Mouse (Mus musculus) stomach, embryonic 15.5 days (tissue): Measurements from ENCODE around the gene Tnfrsf8. TPM values are rescaled to one million over a fixed set of nuclear protein-coding genes. Genes with fewer than 3 reads are reported as not detected.

Experiments
- ATAC-seq: fragments of 200-750 bp; cut with Nextera tagmentation; 2 replicates; pipeline ENCODE4 v1.8.0; 2017; ENCODE audit warnings: low read depth, moderate number of reproducible peaks, moderate TSS enrichment; ENCODE audit not compliant: insufficient read depth, low FRiP score
- H3K27ac ChIP-seq: fragments of 300-500 bp; sonication (generic); 2 replicates; pipeline ENCODE4 v1.5.1; 2015; ENCODE audit warnings: mild to moderate bottlenecking, inconsistent platforms
- H3K27me3 ChIP-seq: fragments of 300-500 bp; sonication (generic); replicated peaks from 2 replicates; pipeline ENCODE4 v1.6.1; 2015; ENCODE audit warnings: inconsistent platforms
- H3K36me3 ChIP-seq: fragments of 300-500 bp; sonication (generic); 2 replicates; pipeline ENCODE4 v1.6.1; 2015; ENCODE audit warnings: inconsistent platforms
- H3K4me1 ChIP-seq: fragments of 300-500 bp; sonication (generic); 2 replicates; pipeline ENCODE4 v1.6.1; 2015; ENCODE audit warnings: inconsistent platforms
- H3K4me2 ChIP-seq: fragments of 300-500 bp; sonication (generic); 2 replicates; pipeline ENCODE4 v1.6.1; 2015; ENCODE audit warnings: mild to moderate bottlenecking, inconsistent platforms
- H3K4me3 ChIP-seq: fragments of 300-500 bp; sonication (generic); replicated peaks from 2 replicates; pipeline ENCODE4 v1.5.1; 2015; ENCODE audit warnings: inconsistent platforms
- H3K9ac ChIP-seq: fragments of 300-500 bp; sonication (generic); 2 replicates; pipeline ENCODE4 v1.6.1; 2015; ENCODE audit warnings: inconsistent platforms
- H3K9me3 ChIP-seq: fragments of 300-500 bp; sonication (generic); 2 replicates; pipeline ENCODE4 v1.6.1; 2016; ENCODE audit warnings: inconsistent platforms
- WGBS: fragments of 180-500 bp; shearing (Covaris S2); methylation state at CpG from one replicate; pipeline ENCODE4 v1.1.7; 2015; 5-methylcytosine and 5-hydroxymethylcytosine counted together
- polyA plus RNA-seq: library from polyadenylated mRNA; unstranded; fragments of >200 nt; fragmentation: Nextera tagmentation; extraction: Ambion mirVana; gene quantifications from 2 replicates; pipeline ENCODE4 v1.2.1, GENCODE M21; 2015

Gene Tnfrsf8
- polyA plus RNA-seq, 1 experiment from 2014 or later = 0.09 TPM

DNA sequence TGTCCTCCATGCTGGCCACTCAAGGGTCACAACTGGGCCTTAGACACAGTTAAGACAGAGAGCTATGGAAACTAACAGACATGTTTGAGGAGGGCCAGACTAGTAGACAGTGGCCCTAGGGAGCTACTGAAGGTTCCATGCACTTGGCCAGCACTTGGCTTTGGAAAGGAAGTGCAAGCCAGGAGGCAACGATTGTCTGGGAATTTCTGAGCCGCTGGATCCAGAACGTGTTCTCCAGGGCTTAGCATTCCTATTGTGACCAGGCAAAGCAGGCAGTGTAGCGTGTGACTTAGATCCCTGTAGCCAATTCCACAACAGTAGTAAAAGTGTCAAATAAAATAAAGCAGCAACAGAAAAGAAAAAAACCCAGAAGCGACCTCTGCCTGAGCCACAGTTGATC lies 54.2 kb downstream of the Tnfrsf8 start:
- H3K4me2 ChIP-seq = no peak overlapping the region
- no peaks in the 10 kb centered on the region for H3K36me3 ChIP-seq
- H3K4me1 ChIP-seq = no peaks in the 10 kb centered on the region
- H3K4me3 ChIP-seq = no peak overlapping the region
- H3K9me3 ChIP-seq = no peaks in the 10 kb centered on the region
- WGBS = 75% methylated on average over 5 of the region's 5 CpGs
- no peak for ATAC-seq
- no peaks in the 10 kb centered on the region for H3K27me3 ChIP-seq
- H3K9ac ChIP-seq = no peak overlapping the region
- H3K27ac ChIP-seq = no peak overlapping the region

DNA sequence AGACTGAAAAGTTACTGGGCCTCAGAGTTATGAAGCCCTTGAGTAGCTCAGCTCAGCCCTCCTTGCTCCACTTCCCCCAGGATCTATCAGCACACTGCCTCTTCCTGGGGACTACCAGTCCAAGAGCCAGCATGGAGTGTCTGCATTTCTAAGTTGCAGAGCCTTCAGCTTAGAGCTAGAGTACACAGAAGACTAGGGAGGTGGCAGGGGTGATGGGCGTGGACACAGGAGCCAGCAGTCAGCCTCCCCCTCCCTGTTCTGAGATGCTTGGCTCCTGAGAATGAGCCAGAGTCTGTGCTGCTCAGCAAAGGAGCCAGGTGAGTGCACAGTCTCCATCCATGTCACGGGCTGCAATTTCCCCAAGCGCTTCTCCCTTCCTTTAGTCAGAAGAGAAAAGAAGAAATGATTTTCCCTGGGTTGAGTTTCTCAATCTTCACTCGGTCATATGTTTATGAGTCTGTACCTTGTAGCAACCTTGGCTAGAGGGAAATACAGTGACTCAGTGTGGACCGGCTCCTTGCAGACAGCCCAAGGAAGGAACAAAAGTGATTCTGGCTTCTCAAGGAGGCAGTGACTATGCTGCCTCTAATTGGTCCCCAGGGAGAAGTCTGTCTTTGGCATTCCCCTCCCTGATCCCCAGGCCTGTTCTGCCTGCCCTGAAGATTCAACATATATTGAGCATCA lies 57.1 kb downstream of the Tnfrsf8 start:
- no peak for ATAC-seq
- Histone ChIP-seq H3K4me1 (no peaks in the 10 kb centered on the region), H3K27ac (no peak overlapping the region), H3K4me3 (no peak overlapping the region), H3K9me3 (no peaks in the 10 kb centered on the region), H3K9ac (no peak overlapping the region), H3K36me3 (no peaks in the 10 kb centered on the region), H3K4me2 (no peak overlapping the region), H3K27me3 (no peaks in the 10 kb centered on the region)
- WGBS = 67% methylated on average over 5 of the region's 5 CpGs

DNA sequence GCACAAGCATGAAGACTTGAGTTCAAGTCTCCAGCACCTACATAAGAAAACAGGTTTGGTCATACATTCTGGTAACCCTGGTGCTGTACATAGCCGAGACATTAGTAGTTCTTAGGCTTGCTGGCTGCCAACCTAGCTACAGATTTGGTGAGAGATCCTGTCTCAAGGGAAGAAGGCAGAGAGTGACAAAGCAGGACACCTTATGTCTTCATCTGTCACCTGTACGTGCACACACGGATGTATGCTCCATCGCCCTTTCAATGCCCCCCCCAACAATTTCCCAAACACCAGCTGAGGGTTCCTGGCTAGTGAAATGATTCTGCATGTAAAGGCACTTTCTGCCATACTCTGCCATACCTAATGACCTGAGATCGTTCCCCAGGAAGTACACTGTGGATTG lies 58.8 kb downstream of the Tnfrsf8 start:
- Histone ChIP-seq H3K4me1 (no peaks in the 10 kb centered on the region), H3K9me3 (no peaks in the 10 kb centered on the region), H3K9ac (no peak overlapping the region), H3K36me3 (no peaks in the 10 kb centered on the region), H3K27ac (no peak overlapping the region), H3K4me2 (no peak overlapping the region), H3K4me3 (no peak overlapping the region), H3K27me3 (no peaks in the 10 kb centered on the region)
- ATAC-seq = no peak
- WGBS = 90% methylated on average over 5 of the region's 5 CpGs

DNA sequence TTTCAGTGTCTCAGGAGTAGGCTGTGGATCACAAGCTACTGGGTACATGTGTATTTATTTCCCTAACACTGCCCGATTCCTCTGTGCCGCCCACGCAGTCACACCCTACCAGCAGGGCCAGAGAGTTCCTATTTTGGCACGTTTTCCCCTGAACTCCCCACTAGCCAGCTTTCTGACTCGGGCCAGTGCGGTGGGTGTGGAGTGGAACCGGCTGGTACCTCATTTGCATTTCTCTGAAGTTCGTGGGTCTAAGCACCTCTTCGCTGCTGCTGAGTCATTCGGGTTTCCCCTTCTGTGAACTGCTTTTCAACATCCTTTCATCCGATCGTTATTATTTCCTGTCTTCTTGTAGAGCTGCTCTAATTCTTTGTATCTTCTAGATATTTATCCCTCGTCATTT lies 60.5 kb downstream of the Tnfrsf8 start:
- 31% methylated on average over 13 of the region's 13 CpGs for whole genome bisulfite sequencing
- no peak overlapping the region for H3K9ac ChIP-seq
- ATAC-seq = no peak; the same call in 1 of the 2 replicates

DNA sequence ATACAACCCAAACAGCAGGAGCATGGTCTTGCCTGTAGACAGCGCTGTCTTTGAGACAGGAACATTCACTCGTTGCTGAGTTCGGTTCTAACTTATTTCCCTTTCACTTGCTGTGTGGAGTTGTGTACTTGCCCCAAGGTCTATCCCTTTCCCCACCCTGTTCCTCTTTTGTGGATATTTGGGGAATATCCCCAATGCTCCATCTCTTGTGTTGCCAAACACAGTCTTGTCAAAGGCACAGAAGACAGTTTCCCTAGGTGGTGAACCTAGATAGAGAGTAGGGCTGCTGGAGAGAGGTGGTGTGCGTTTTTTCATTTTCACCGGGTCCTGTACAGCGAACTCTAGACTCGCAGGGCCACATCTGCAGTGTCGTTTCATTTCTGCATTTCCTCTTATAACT lies 62.4 kb downstream of the Tnfrsf8 start:
- Histone ChIP-seq H3K4me2 (no peak overlapping the region), H3K36me3 (no peaks in the 10 kb centered on the region), H3K27ac (no peak overlapping the region), H3K4me1 (no peaks in the 10 kb centered on the region), H3K27me3 (peaks cover 2% of the 10 kb centered on the region; the same call in 1 of the 2 replicates), H3K9ac (no peak overlapping the region), H3K4me3 (no peak overlapping the region), H3K9me3 (no peaks in the 10 kb centered on the region)
- WGBS = 80% methylated on average over 8 of the region's 8 CpGs
- no peak for ATAC-seq

More for the DNA sequence above, 60.5 kb downstream of the Tnfrsf8 start:
- no peaks in the 10 kb centered on the region for H3K4me1 ChIP-seq
- no peaks in the 10 kb centered on the region for H3K27me3 ChIP-seq
- H3K4me3 ChIP-seq = no peak overlapping the region
- no peak overlapping the region for H3K4me2 ChIP-seq
- no peaks in the 10 kb centered on the region for H3K9me3 ChIP-seq
- H3K36me3 ChIP-seq = no peaks in the 10 kb centered on the region
- no peak overlapping the region for H3K27ac ChIP-seq

DNA sequence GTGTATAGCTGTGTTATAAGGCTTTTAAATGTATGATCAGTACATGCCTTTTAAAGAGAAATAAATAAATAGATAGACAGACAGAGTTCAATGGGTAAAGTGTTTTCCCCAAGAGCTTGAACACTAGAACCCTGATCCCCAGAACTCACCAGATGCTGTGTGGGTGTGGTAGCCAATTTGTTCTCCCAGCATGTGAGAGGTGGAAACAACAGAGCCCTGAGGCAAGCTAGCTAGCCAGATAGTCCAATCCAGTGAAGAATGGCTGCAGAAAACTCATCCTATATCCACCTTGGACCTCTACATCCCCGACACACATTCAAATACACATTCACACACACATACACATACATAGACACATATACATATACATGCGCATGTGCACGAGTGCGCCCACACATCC lies 63.4 kb downstream of the Tnfrsf8 start:
- Histone ChIP-seq H3K36me3 (no peaks in the 10 kb centered on the region), H3K9ac (no peak overlapping the region), H3K9me3 (no peaks in the 10 kb centered on the region), H3K27me3 (peaks cover 3% of the 10 kb centered on the region; the same call in 1 of the 2 replicates), H3K4me2 (no peak overlapping the region), H3K4me3 (no peak overlapping the region), H3K27ac (no peak overlapping the region), H3K4me1 (peaks cover 4% of the 10 kb centered on the region; the same call in 1 of the 2 replicates)
- no peak for ATAC-seq
- 88% methylated on average over 4 of the region's 4 CpGs for WGBS

DNA sequence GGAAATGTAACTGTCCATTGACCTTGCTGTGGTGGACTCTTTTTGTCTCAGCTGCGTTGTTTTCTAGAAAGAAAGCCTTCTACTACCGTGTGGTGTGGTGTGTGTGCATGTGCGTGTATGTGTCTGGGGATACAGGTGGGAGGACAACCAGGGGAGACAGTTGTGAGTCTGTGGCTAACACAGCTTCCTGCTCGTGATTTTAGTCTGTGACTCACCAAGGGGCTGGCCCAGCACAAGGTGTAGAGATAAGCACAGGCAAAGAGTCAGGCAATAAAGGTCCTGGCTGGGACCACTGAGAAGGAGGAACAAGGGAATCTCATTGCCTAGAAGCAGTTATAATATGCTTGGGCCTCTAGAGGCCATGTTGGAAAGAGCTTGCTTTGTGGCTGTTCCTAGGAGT lies 65.0 kb downstream of the Tnfrsf8 start:
- H3K4me2 ChIP-seq = no peak overlapping the region
- H3K27ac ChIP-seq = no peak overlapping the region
- H3K9ac ChIP-seq = no peak overlapping the region
- H3K27me3 ChIP-seq = peaks cover 10% of the 10 kb centered on the region; the same call in 1 of the 2 replicates
- no peaks in the 10 kb centered on the region for H3K36me3 ChIP-seq
- no peak overlapping the region for H3K4me3 ChIP-seq
- H3K4me1 ChIP-seq = peaks cover 7% of the 10 kb centered on the region; the same call in 1 of the 2 replicates
- WGBS = 70% methylated on average over 4 of the region's 4 CpGs
- no peak for ATAC-seq
- H3K9me3 ChIP-seq = no peaks in the 10 kb centered on the region

DNA sequence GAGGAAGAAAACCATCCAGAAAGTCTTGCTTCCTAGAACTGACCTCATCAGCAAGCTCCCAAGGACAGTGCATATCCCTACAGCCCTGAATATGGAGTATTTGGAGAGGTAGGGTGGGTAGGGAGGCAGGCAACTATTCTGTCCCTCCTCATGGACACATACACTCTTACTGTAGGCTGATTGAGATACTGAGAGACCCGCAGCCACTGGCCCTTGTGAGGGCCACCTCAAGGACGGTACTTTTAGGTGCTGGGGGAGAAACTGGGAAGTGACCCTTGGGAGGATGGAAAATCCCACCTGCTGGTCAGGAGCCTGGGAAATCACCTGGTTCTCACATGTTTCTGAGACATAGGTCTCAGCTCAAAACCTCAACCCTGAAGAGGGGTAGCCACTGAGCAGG lies 67.4 kb downstream of the Tnfrsf8 start:
- H3K4me2 ChIP-seq = no peak overlapping the region
- H3K4me3 ChIP-seq = no peak overlapping the region
- H3K9me3 ChIP-seq = no peaks in the 10 kb centered on the region
- H3K27me3 ChIP-seq = peaks cover 10% of the 10 kb centered on the region; the same call in 1 of the 2 replicates
- H3K27ac ChIP-seq = no peak overlapping the region
- ATAC-seq = no peak
- H3K9ac ChIP-seq = no peak overlapping the region
- no peaks in the 10 kb centered on the region for H3K36me3 ChIP-seq
- H3K4me1 ChIP-seq = peaks cover 7% of the 10 kb centered on the region; the same call in 1 of the 2 replicates
- 67% methylated on average over 2 of the region's 2 CpGs for WGBS

DNA sequence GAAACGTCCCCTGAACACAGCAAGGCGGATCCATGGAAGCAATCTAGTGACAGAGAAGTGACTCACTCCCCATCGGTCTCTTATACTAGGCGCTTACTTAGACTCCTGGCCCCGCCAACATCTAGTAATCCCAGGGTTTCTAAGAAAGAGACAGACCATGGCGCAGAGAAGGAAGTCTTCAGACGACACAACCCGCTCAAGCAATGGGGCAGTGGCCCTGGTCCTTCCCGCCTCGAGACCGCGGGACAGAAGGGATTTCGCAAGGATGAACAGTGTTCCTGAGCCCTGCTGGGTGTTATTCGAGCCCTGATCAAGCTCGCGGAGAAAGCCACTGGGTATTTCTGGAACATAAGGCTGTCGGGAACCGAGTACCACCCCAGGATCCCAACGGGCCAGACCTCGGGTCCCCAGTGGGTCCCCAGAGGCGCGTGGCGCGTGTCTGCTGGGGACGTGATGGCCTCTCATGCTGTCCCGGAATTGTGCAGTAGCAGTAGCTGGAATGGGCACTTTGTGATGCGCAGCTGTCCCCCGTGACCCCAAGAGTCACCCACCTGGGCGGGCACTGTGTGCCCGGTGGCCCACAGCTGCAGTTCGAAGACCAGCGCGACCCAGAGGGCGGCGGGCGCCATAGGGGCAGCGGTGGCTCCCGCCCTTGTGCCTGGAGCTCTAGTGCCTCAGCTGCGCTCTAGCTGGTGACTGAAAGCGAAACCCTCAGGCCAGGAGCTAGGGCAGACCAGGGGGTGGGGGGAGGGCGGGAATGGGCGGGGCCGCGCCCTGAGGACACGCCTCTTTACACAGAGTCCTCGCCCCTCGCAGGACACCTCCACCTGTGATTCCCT lies 68.6 kb downstream of the Tnfrsf8 start, which contains the start of gene Tnfrsf1b:
Gene Tnfrsf1b, minus strand, starts transcription at position 698 of the 839 bp plus-strand sequence.
- H3K4me1 ChIP-seq = peaks cover 7% of the 10 kb centered on the region; the same call in 1 of the 2 replicates
- ATAC-seq = peak; percentile 80
- H3K9me3 ChIP-seq = no peaks in the 10 kb centered on the region
- peak within 1 kb of the TSS; percentile 39; the same call in 1 of the 2 replicates for H3K9ac ChIP-seq
- 2% methylated on average over 46 of the region's 47 CpGs for WGBS
- peaks cover 10% of the 10 kb centered on the region; the same call in 1 of the 2 replicates for H3K27me3 ChIP-seq
- H3K36me3 ChIP-seq = no peaks in the 10 kb centered on the region
- peak within 1 kb of the TSS; percentile 55 for H3K4me3 ChIP-seq
- no peak within 1 kb of the TSS for H3K27ac ChIP-seq
- H3K4me2 ChIP-seq = peak within 1 kb of the TSS; percentile 96

DNA sequence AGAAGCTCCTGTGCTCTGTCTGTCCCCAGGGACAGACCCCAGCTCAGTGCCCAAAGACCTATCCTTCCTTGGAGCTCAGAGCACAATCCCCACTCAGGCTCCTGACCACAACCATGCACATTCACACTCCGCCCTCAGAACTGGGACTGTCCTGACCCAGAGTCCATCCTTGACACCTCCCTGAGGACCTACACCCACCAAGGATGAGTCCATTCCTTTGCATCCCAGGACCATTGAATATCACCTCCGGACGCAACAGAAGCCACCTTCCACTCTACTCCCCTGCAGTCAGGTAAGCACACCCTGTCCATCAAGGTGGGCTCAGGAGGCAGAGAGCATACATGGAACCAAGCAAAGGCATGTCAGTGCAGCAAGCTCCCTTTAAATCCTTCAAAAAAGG lies 69.4 kb downstream of the Tnfrsf8 start:
- WGBS = 96% methylated on average over 3 of the region's 3 CpGs
- peak overlapping the region; percentile 96 for H3K4me2 ChIP-seq
- H3K27me3 ChIP-seq = peaks cover 10% of the 10 kb centered on the region; the same call in 1 of the 2 replicates
- H3K9me3 ChIP-seq = no peaks in the 10 kb centered on the region
- H3K36me3 ChIP-seq = no peaks in the 10 kb centered on the region
- peak overlapping the region; percentile 55 for H3K4me3 ChIP-seq
- peaks cover 7% of the 10 kb centered on the region; the same call in 1 of the 2 replicates for H3K4me1 ChIP-seq
- no peak for ATAC-seq
- H3K9ac ChIP-seq = no peak overlapping the region
- H3K27ac ChIP-seq = no peak overlapping the region

DNA sequence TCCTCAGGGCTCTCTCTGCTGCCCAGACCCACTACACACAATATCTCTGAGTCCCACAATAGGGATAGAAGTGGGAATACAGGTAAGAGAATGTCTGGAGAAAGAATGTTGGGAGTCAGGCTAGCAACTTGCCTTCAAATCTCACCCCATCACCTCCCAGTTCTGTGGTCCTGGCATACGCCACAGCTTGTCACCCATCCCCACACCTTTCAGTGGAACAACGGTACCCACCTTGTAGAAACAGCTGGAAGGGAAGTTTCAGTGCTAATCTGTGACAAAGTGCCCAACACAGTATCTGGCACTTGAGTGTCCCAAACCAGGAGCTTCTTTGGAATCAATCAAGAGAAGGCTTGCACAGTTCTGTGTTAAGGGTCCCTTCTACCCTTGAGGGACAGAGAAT lies 70.3 kb downstream of the Tnfrsf8 start:
- Histone ChIP-seq H3K27me3 (peaks cover 10% of the 10 kb centered on the region; the same call in 1 of the 2 replicates), H3K4me3 (no peak overlapping the region), H3K36me3 (no peaks in the 10 kb centered on the region), H3K27ac (no peak overlapping the region), H3K4me2 (no peak overlapping the region), H3K9me3 (no peaks in the 10 kb centered on the region), H3K9ac (no peak overlapping the region), H3K4me1 (peaks cover 7% of the 10 kb centered on the region; the same call in 1 of the 2 replicates)
- ATAC-seq = no peak
- WGBS = 82% methylated on average over 2 of the region's 2 CpGs
